Mouse (Mus musculus) lung, postnatal 0 days (tissue): Measurements from ENCODE around the gene Plekhs1.

ENCODE experiments used
- CTCF ChIP-seq: IDR thresholded peaks from 2 replicates; pipeline ENCODE4 v1.5.1; 2016; ENCODE audit warnings: antibody characterized with exemption, mild to moderate bottlenecking
- EP300 ChIP-seq: IDR thresholded peaks from 2 replicates; pipeline ENCODE4 v1.6.1; 2016; ENCODE audit warnings: antibody characterized with exemption, mild to moderate bottlenecking, control low read depth

- no peak for TF ChIP-seq CTCF
- TF ChIP-seq EP300, result no peak
Measured at GRCm38 (mm10) chr19:56439072-56439434, 22.4 kb upstream of the Plekhs1 start.
